Mouse (Mus musculus): ENCODE measurements around the gene Mas1. TPM values are rescaled to one million over a fixed set of nuclear protein-coding genes. Genes with fewer than 3 reads are reported as not detected.

Mas1 gene
- polyA plus RNA-seq, 1 experiment from 2014 or later = 0.50 TPM

DNA sequence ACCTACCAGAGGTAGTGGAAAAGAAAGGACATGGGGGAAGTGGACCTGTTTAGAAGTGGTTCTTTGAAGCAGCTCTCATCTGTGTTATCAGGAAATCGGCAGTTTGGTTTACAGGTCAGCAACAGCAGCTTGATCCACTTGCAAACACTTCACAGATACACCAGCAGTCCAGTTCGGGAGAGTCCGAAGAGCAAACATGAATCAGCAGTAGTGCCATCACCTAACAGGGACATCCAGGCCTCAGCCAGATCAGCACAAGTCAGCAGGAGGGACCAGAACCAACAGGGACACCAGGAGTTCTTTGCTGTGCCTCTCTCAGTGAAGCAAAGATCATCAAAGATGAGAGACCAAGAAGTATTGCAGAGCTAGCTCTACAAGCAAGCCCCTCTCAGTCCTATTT is 53.4 kb downstream of the Mas1 start:
- H3K4me3 ChIP-seq (ENCODE audit: low read length) = no peak overlapping the region
- no peak overlapping the region for H3K4me2 ChIP-seq (ENCODE audit: low read depth, low read length)

DNA sequence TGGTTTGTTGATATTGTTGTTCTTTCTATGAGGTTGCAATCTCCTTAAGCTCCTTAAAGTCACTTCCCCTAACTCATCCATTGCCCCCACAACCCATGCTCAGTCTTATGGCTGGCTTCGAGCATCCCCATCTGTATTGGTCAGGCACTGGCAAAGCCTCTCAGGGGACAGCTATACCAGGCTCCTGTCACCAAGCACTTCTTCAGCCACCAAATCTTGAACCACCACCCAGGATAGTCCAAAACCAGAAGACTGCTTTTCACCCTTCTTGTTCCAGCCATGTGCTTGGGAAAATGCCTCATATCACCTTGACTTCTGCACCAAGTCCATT is 57.0 kb downstream of the Mas1 start:
- Histone ChIP-seq H3K9me3 (replicated peaks; ENCODE audit: control insufficient read depth, low read length) (peaks cover 2% of the 10 kb centered on the region; the same call in 1 of the 2 replicates), H3K4me3 (ENCODE audit: low read length) (no peak overlapping the region), H3K27me3 (ENCODE audit: control insufficient read depth, insufficient read depth, low read length) (no peaks in the 10 kb centered on the region), H3K36me3 (ENCODE audit: control insufficient read depth, insufficient read depth) (peaks cover 23% of the 10 kb centered on the region), H3K9ac (ENCODE audit: low read length) (no peak overlapping the region), H3K4me2 (ENCODE audit: low read depth, low read length) (no peak overlapping the region), H3K27ac (ENCODE audit: low read length) (no peak overlapping the region), H3K4me1 (ENCODE audit: control insufficient read depth, insufficient read depth, low read length) (peaks cover 21% of the 10 kb centered on the region)
- 0 out of 2 replicates have a peak, but pooled peaks have one; percentile 10 for ATAC-seq (replicated peaks; ENCODE audit: extremely low read depth, insufficient read depth, low FRiP score)
- WGBS = 85% methylated on average over 1 of the region's 1 CpGs

More for the DNA sequence above, 53.4 kb downstream of the Mas1 start:
- peaks cover 5% of the 10 kb centered on the region; the same call in 1 of the 2 replicates for H3K9me3 ChIP-seq (replicated peaks; ENCODE audit: control insufficient read depth, low read length)
- 58% methylated on average over 3 of the region's 3 CpGs for WGBS
- no peak for ATAC-seq (replicated peaks; ENCODE audit: extremely low read depth, insufficient read depth, low FRiP score)
- peaks cover 9% of the 10 kb centered on the region for H3K4me1 ChIP-seq (ENCODE audit: control insufficient read depth, insufficient read depth, low read length)
- H3K27me3 ChIP-seq (ENCODE audit: control insufficient read depth, insufficient read depth, low read length) = no peaks in the 10 kb centered on the region
- H3K9ac ChIP-seq (ENCODE audit: low read length) = no peak overlapping the region
- peaks cover 52% of the 10 kb centered on the region for H3K36me3 ChIP-seq (ENCODE audit: control insufficient read depth, insufficient read depth)
- no peak overlapping the region for H3K27ac ChIP-seq (ENCODE audit: low read length)

DNA sequence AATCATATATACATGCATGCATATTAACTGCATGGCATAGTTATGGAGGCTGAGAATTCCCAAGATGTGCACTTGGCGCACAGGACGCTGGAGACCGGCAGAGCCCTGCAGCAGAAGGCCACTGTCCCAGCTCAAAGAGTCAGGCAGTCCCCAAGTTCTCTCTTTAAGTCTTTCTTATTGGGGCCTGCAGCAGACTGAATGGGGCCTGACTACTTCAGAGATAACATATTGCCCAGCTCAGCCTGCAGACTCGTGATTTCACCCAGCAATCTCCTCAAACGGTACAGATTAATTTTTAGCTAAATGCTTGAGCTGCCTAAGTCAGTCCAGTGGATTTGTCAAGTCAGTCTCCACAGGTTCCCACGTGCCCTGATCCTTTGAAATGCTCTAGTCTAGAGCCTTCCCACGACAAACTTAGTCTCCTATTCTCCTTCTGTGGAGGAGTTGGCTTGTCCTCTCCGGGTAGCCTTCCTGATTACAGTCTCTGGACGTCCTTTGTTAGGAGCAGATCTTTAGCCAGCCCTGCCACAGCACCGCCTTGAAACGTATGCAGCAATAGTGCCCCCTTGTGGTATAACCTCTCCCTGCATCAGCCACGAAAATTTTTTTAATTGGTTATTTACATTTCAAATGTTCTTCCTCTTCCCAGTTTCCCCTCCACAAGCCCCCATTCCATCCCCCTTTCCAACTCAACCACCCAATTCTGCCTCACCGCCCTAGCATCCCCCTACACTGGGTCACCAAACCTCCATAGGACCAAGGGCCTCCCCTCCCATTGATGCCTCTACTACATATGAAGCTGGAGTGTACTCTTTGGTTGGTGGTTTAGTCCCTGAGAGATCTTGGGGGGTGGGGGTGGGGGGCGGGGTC is 57.6 kb downstream of the Mas1 start:
- peaks cover 20% of the 10 kb centered on the region for H3K36me3 ChIP-seq (ENCODE audit: control insufficient read depth, insufficient read depth)
- ATAC-seq (replicated peaks; ENCODE audit: extremely low read depth, insufficient read depth, low FRiP score) = peak; percentile 89
- no peaks in the 10 kb centered on the region for H3K27me3 ChIP-seq (ENCODE audit: control insufficient read depth, insufficient read depth, low read length)
- peak overlapping the region; percentile 93 for H3K27ac ChIP-seq (ENCODE audit: low read length)
- WGBS = 14% methylated on average over 14 of the region's 14 CpGs
- H3K4me2 ChIP-seq (ENCODE audit: low read depth, low read length) = peak overlapping the region; percentile 20
- H3K9me3 ChIP-seq (replicated peaks; ENCODE audit: control insufficient read depth, low read length) = peaks cover 2% of the 10 kb centered on the region; the same call in 1 of the 2 replicates
- H3K4me1 ChIP-seq (ENCODE audit: control insufficient read depth, insufficient read depth, low read length) = peaks cover 21% of the 10 kb centered on the region
- no peak overlapping the region for H3K4me3 ChIP-seq (ENCODE audit: low read length)
- peak overlapping the region; percentile 67 for H3K9ac ChIP-seq (ENCODE audit: low read length)

DNA sequence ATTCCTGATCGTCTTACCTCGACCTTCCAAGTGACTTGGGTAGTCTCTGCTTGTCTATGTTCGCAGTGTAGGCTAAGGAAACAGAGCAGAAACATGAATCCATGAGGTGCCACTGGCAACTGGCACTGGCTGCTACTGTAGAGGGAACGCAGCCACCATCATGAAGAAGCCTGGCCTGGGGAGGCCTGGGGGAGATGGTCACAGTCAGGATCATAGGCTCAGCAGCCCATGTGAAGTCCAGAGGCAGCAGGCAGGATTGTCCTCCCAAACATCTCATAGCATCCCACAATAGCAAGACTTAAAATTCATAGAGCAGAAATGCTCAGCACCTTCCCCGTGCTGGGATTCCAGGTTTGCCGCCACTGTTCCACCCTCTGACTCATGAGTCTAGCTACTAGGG is 59.1 kb downstream of the Mas1 start:
- Histone ChIP-seq H3K36me3 (ENCODE audit: control insufficient read depth, insufficient read depth) (peaks cover 12% of the 10 kb centered on the region), H3K9ac (ENCODE audit: low read length) (no peak overlapping the region), H3K9me3 (replicated peaks; ENCODE audit: control insufficient read depth, low read length) (peaks cover 2% of the 10 kb centered on the region; the same call in 1 of the 2 replicates), H3K4me2 (ENCODE audit: low read depth, low read length) (no peak overlapping the region), H3K27ac (ENCODE audit: low read length) (peak overlapping the region; percentile 54; the same call in 1 of the 2 replicates), H3K4me3 (ENCODE audit: low read length) (no peak overlapping the region), H3K4me1 (ENCODE audit: control insufficient read depth, insufficient read depth, low read length) (peaks cover 21% of the 10 kb centered on the region), H3K27me3 (ENCODE audit: control insufficient read depth, insufficient read depth, low read length) (no peaks in the 10 kb centered on the region)
- WGBS = 79% methylated on average over 6 of the region's 6 CpGs
- ATAC-seq (replicated peaks; ENCODE audit: extremely low read depth, insufficient read depth, low FRiP score) = no peak

DNA sequence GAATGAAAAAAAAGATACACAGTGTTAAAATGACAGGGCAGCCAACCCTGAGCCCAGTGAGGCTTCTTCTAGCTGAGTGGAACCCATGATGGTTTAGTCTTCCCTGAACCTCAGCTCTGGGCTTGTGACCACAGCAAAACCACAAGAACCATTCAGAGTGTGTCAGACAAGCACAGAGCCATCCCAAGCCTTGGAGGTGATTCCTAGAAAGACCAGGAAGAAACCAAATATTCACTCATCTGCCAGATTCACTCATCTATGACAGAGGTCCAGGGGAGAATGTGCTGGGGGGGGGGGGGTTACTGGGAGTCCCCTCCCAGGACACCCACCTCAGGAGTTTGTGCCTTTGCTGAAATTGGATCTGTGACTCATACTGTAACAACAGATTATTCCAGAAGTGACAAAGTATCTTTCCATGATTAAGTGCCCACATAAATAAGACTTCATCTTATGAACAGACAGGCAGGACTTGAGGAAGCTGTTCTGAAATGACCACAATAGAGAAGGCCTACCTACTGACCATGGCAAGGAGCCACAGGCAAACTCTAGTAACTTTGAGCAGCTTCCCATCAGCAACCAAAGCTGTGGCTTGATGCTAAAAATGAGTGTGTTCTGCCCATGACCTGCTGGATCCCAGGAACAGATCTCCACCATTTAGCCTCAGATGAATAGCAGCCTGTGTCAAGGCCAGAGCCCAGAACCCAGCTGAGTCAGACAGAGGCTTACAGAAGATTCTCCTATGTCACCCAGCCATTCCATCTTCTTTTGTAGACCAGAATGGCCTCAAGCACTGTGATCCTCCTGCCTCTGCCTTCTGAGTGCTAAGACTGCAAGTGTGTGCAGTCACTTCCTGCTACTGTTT is 63.1 kb downstream of the Mas1 start:
- no peaks in the 10 kb centered on the region for H3K9me3 ChIP-seq (replicated peaks; ENCODE audit: control insufficient read depth, low read length)
- no peak overlapping the region for H3K4me3 ChIP-seq (ENCODE audit: low read length)
- H3K36me3 ChIP-seq (ENCODE audit: control insufficient read depth, insufficient read depth) = no peaks in the 10 kb centered on the region
- 0 out of 2 replicates have a peak overlapping the region, but pooled peaks have one; percentile 35 for H3K27ac ChIP-seq (ENCODE audit: low read length)
- no peak overlapping the region for H3K9ac ChIP-seq (ENCODE audit: low read length)
- H3K4me2 ChIP-seq (ENCODE audit: low read depth, low read length) = no peak overlapping the region
- no peaks in the 10 kb centered on the region for H3K27me3 ChIP-seq (ENCODE audit: control insufficient read depth, insufficient read depth, low read length)
- H3K4me1 ChIP-seq (ENCODE audit: control insufficient read depth, insufficient read depth, low read length) = peaks cover 20% of the 10 kb centered on the region
- ATAC-seq (replicated peaks; ENCODE audit: extremely low read depth, insufficient read depth, low FRiP score) = no peak

DNA sequence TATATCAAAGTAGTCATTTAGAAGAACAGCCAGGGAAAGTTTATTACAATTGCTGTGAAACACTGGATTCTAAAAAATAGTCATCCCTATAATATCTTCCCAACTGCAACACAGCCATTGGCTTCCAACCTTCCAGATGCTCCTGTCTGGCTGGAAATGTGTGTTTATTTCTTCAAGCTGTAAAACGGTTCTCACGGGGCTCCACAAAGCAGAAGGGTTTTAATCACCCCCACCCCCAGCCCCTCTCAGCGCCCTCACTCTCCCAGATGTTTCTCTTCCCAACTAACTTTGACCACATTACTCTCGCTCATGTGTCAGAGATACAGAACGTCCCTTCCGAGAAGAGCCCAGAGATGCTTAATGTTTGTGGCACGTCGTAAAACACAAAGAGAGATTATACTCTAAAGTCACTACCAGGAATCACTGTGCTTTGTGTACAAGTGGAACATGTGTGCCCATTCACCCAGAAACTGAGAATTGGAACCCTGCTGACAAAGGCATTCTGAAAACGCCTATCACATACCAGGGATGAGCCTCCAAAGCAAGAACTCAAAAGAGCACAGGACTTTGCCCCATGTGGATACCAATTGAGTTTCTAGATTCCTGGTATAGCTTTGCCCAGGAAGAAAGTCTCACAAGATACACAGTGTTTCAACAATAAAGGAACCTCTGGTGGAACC is 65.9 kb downstream of the Mas1 start:
- H3K36me3 ChIP-seq (ENCODE audit: control insufficient read depth, insufficient read depth) = no peaks in the 10 kb centered on the region
- peaks cover 26% of the 10 kb centered on the region for H3K4me1 ChIP-seq (ENCODE audit: control insufficient read depth, insufficient read depth, low read length)
- no peak for ATAC-seq (replicated peaks; ENCODE audit: extremely low read depth, insufficient read depth, low FRiP score)
- no peaks in the 10 kb centered on the region for H3K27me3 ChIP-seq (ENCODE audit: control insufficient read depth, insufficient read depth, low read length)
- H3K27ac ChIP-seq (ENCODE audit: low read length) = peak overlapping the region; percentile 46; the same call in 1 of the 2 replicates
- no peaks in the 10 kb centered on the region for H3K9me3 ChIP-seq (replicated peaks; ENCODE audit: control insufficient read depth, low read length)
- no peak overlapping the region for H3K9ac ChIP-seq (ENCODE audit: low read length)
- H3K4me3 ChIP-seq (ENCODE audit: low read length) = no peak overlapping the region
- WGBS = 56% methylated on average over 9 of the region's 9 CpGs
- H3K4me2 ChIP-seq (ENCODE audit: low read depth, low read length) = no peak overlapping the region

DNA sequence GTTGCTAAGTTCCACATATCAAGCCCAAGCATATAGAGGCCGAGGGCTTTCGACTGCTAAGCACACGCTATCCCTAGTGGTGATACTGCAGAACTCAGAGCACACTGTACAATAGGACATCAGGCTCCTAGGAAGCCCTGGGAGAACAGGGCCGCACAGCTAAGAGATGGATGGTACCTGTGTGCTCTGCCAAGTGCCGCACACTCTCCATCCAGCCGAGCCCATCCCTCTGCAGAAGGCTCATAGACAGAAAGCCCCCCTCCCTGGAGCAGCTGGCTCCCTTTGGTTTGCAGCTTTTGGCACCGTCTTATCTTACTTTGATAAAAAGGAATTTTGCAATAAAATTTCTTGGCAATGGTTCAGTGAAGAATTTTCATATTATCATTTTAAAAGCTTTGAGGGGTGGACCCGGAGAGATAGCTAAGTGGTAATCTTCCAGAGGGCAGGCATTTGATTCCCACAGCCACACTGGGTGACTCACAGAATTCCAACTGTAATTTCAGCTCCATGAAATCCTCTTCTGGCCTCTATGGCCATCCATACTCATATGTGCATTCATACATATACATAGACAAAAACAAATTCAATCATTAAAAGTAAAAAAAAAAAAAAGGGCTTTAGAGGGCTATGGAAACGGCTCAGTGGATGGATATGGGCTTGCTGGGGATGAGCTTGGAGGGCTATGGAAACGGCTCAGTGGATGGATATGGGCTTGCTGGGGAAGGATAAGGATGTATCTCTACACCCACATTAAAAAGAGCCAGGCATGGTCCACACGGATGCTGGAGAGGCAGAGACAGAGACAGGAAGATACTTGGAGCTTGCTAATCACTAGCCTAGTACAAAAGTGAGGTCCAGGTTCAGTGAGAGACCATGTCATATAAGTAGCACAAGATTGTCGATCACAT is 68.3 kb downstream of the Mas1 start:
- no peaks in the 10 kb centered on the region for H3K36me3 ChIP-seq (ENCODE audit: control insufficient read depth, insufficient read depth)
- no peak overlapping the region for H3K4me3 ChIP-seq (ENCODE audit: low read length)
- H3K27ac ChIP-seq (ENCODE audit: low read length) = peak overlapping the region; percentile 91
- peak; percentile 80 for ATAC-seq (replicated peaks; ENCODE audit: extremely low read depth, insufficient read depth, low FRiP score)
- H3K27me3 ChIP-seq (ENCODE audit: control insufficient read depth, insufficient read depth, low read length) = no peaks in the 10 kb centered on the region
- no peak overlapping the region for H3K4me2 ChIP-seq (ENCODE audit: low read depth, low read length)
- H3K9ac ChIP-seq (ENCODE audit: low read length) = no peak overlapping the region; the same call in 1 of the 2 replicates
- peaks cover 39% of the 10 kb centered on the region for H3K4me1 ChIP-seq (ENCODE audit: control insufficient read depth, insufficient read depth, low read length)
- H3K9me3 ChIP-seq (replicated peaks; ENCODE audit: control insufficient read depth, low read length) = no peaks in the 10 kb centered on the region
- WGBS = 35% methylated on average over 12 of the region's 12 CpGs

DNA sequence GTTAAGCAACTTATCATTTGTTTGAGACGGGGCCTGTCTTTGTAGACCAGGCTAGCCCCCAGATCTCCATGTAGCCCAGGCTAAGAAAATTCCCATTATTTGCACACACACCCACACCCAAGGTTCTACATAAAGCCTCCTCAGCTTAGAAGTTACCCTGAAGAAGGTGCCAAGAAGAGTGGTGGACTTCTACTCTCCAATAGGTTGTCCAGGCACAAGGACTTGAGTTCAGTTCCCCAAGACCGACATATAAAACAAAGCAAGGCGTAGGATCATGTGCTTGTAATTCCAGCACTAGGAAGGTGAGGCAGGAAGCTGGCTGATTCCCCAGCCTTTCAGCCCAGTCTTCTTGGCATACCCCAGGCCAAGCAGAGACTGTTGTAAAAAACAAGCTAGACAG is 69.4 kb downstream of the Mas1 start:
- Histone ChIP-seq H3K9me3 (replicated peaks; ENCODE audit: control insufficient read depth, low read length) (no peaks in the 10 kb centered on the region), H3K27me3 (ENCODE audit: control insufficient read depth, insufficient read depth, low read length) (no peaks in the 10 kb centered on the region), H3K4me3 (ENCODE audit: low read length) (no peak overlapping the region), H3K4me2 (ENCODE audit: low read depth, low read length) (no peak overlapping the region), H3K36me3 (ENCODE audit: control insufficient read depth, insufficient read depth) (no peaks in the 10 kb centered on the region), H3K27ac (ENCODE audit: low read length) (peak overlapping the region; percentile 91), H3K4me1 (ENCODE audit: control insufficient read depth, insufficient read depth, low read length) (peaks cover 50% of the 10 kb centered on the region), H3K9ac (ENCODE audit: low read length) (no peak overlapping the region)
- ATAC-seq (replicated peaks; ENCODE audit: extremely low read depth, insufficient read depth, low FRiP score) = no peak
- 79% methylated on average over 3 of the region's 3 CpGs for WGBS

Data from heart, embryonic 16.5 days (tissue).